Mouse (Mus musculus): Measurements from ENCODE around the gene Lhx2.

The Lhx2 gene

DNA sequence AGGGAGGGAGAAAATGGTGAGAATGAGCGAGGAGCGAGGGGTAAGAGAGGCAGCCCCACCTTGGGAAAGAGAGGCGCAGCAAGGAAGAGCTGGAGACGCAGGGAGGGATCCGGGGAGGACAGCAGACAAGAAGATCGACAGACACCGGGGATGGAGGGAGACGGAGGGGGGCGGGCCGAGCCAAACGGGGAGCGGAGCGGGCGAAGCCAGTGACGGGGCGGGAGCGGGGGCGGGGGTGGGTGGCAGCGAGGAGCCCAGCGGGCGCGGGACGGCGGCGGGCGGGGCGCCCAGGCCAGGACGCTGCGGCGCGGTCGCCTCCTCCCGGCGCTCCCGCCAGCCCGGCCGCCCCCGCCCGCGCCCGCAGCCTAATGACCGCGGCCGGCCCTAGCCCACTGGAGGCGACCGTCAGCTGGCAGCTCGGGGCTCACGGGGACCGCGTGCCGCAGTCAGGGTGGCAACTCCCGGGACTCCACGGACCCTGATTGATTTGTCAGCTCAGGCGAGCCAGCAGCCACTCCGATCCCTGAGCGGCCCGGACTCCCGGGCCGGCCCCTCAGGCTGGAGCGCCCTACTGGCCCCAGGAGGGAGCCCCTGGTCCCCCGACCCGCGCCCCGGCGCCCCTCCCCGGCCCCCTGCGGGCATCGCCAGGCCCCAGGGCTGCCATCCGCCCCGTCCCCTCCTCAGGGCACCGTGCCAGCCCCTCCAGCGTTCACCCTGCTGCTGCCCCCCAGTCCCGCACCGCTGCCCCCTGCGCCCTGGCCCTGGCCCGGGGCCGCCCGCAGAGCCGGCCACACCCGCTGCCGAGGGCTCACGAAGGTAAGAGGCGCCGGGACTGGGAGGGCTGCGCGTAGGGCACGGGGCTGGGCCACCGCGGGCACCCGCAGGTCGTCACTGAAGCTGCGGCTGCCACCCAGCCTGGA is at the start of gene Lhx2:
Gene Lhx2 (plus strand): TSS at position 292 of the 920 bp plus-strand sequence.
- DNase-seq (ENCODE audit: low read depth in 2 of 2, low spot score in 2 of 2), result no peak

DNA sequence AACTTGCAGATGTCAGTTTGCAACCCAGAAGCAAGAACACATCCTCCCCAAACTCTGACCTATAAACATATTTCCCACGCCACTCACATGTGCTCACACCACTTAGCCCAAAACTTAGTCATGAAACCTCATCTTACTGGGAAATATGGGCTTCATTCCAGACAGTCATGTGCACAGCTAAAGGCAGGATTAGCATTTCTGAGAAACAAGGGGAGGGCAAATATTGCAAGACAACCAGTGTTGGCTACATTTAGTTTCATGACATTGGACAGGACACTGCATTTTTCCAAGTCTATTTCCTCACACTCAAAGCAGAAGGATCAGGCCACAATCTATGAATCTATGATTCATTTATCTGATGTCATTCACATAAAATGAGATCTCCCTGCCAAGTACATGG is 47.6 kb upstream of the Lhx2 start:
- DNase-seq (ENCODE audit: low read depth in 2 of 2, low spot score in 2 of 2), result no peak

DNA sequence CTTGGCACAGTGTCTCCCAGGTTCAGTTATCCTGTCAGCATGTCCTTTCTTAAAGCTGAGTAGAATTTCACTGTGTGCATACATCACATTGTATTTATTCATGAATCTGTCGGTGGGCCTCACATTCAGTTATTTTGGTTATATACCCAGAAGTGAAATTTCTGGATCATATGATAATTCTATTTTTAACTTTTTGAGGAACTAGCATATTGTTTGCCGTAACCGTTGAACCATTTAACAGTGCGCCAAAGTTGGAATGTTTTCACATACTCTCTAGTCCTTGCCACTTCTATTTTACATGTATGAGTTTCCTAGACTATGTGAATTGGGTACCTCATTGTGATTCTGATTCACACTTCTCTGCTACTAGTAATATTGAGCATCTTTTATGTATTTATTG is 43.1 kb upstream of the Lhx2 start:
- DNase-seq (ENCODE audit: low read depth in 2 of 2, low spot score in 2 of 2), result no peak

DNA sequence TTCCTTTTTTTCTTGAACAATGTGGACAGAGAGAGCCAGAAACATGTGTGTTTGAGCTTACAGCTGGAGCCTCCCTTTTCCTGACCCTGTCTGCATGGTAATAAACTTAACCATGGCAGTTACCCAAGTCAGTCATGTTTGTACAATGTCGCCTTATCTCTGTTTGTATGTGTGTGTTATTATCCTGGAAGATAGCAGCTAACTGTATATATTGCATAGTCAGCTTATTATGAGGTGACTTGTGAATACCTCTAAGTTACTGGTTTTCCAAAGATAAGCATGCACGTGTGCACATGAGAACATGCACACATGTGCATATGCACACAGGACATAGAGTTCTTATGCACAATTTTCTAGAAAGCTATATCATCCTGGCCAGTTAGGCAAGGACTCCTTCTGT is 38.1 kb upstream of the Lhx2 start:
- no peak for DNase-seq (ENCODE audit: low read depth in 2 of 2, low spot score in 2 of 2)

DNA sequence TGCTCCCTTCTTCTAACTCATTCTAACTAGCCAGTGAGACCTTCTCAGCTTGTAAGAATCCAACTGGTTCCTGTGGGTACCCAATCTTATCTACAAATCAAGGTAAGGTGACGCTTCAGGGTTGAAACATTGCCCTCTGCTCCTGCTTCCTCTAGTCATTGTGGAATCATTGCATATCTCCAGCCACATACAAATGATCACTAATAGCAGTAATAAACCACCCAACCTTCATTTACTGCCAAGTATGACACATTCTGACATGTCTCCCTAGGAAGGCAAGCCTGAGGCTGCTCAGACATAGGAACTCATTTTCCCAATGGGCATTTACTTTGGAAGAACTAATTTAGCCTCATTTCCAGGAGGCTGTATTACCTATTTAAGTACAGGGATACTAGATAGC is 33.9 kb upstream of the Lhx2 start:
- no peak for DNase-seq (ENCODE audit: low read depth in 2 of 2, low spot score in 2 of 2)

DNA sequence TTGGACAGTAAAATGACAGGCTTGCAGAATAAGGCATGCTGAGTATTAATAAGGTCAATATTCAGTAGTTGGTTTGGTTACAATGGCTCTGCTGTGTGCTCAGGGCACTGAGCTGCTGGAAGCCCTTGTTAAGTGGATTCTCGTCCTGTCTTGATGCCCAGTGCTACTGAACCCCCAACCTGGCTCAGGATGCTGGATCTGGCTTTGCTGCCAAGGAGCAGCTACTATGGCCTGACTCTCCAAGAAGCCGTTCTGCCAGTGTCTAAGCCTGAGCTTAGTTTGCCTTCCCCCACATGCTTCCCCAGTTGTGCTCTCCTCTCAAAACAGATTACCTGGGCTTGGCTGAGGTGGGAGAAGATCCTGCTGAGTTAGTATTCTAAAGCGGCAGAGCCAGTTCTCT is 26.2 kb upstream of the Lhx2 start:
- no peak for DNase-seq (ENCODE audit: low read depth in 2 of 2, low spot score in 2 of 2)

DNA sequence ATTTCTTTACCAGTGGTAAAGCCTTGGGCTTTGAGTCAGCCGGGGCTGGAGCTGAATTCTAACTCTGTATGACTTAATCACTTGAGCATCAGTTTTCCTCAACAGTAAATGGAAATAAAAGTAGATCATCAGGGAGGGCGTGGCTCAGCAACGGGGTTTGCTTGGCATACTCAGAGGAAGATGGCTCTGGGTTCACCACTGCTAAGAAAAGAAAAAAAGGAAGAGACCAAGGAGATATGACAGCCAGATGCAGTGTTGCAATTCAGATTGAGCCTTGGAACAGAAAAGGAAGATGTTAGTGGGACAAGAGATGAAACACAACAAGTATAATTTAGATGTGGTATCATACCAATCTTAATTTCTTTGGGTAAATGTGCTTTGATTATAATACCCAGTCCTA is 25.7 kb upstream of the Lhx2 start:
- DNase-seq (ENCODE audit: low read depth in 2 of 2, low spot score in 2 of 2), result no peak

DNA sequence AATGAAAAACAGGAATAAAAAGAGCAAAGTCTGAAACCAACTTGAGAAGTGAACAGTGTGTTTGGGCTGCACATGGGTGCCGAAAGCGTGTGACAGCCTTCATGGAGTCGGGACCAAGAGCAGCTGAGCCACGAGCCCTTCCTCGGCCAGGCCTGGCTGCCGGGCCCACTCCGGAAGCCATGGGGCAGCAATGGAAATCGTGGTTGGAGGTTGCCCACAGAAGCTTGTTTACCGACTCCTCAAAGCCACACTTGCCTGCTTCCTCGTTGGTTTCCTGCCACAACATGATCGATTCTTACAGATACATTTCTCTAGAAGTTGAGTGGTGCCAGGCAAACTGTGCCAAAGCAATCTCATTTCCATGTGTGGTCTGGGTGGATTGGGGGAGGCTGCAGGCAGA is 20.0 kb upstream of the Lhx2 start:
- peak in 1 of 2 experiments; percentile 40 for DNase-seq (ENCODE audit: low read depth in 2 of 2, low spot score in 2 of 2)

DNA sequence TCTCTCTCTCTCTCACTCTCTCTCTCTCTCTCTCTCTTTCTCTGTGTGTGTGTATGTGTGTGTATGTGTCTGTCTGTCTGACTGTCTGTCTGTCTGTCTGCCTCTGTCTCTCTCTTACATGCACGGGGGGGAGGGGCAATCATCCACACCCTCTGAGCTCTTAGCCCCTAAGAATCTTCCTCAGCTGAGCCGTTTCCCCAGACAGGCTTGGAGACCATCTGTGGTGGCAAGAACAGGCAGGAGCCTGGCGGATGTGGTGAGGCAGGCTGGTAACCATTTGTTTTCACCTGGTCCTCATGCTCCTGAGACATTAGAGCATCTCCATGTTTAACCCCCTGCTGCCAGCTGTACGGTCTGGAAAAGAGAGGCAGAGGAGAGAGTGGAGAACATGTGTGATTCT is 18.2 kb upstream of the Lhx2 start:
- DNase-seq (ENCODE audit: low read depth in 2 of 2, low spot score in 2 of 2), result no peak

DNA sequence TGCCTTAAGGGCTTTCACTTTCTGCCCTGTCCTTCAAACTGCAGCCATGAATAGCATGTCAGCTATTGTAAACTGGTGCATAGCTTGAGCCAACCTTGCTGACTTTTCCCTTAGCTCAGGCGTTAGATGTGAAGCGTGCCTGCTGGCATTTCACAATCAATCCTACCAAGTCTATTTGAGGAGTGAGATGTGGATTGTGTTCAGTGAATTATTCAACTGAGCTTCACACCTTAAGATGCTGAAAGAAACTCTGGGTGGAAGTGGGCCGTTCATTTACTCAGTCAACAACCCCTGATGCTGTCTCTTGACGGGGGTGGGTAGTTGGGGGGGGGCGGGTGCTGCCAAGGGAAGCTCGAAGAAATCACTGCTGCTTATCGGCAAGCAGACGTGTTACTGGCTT is 15.7 kb upstream of the Lhx2 start:
- DNase-seq (ENCODE audit: low read depth in 2 of 2, low spot score in 2 of 2), result no peak

DNA sequence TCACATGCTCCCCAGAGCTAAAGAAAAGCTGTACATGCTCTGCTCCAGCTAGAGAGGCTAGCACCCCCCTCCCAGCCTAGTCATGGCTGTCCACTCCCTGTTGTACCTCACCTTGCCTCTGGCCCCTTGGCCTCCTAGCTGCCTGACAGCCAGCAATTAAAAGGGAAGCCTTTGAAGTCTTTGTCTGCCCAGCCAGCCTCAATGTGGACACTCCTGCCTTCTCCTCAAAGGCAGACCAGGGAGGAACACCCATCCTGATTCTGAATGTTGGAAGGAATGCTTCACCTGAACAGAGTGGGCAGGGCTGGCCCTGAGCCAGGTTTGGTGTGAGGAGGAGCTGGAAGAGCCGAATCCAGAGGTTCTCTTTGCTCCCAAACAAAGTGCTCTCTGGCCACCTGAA is 12.4 kb upstream of the Lhx2 start:
- DNase-seq (ENCODE audit: low read depth in 2 of 2, low spot score in 2 of 2), result no peak

DNA sequence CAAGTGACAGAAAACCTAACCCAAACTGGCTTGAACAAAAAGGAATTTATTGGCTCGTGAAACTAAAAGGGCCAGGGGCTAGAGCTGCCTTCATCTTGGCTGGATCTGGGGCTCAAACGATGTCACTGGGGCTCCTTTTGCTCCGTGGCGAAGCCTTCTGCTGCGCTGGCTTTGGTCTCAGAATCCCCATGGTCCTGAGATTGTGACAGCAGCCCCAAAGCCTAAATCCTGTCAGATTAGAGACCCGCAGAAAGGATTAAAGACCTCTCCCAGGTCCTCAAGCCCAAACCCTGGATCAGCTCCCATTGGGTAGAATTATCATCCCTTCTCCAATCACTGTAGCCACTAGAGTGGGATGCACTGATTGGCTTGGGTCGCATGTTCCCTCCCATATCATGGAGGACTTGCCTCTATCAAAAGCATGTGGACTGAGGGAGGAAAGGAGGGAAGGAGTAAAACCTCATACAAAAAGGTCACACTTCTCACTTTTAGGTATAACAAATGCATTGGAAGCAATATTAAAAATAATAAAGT is 5.4 kb upstream of the Lhx2 start:
- DNase-seq (ENCODE audit: low read depth in 2 of 2, low spot score in 2 of 2), result no peak

DNA sequence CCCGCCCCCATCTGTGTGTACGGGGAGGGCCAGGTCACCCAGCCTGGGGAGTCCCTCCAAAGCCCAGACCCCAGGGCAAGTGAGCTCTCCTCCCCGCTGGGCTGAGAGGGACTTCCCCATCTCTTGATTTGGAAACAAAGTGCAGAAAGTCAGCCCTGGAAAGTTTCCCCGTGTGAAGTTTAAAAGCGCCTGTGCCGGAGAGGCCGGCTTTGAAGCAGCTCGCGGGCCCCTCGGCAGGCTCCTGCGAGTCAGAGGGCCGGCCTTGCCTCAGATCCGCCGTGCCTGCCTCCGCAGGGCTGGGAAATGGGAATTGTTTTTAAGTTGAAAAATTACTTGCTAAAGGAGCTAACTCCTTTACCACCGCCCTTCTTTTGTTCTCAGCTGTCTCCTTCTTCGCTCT is 2.5 kb upstream of the Lhx2 start:
- no peak for DNase-seq (ENCODE audit: low read depth in 2 of 2, low spot score in 2 of 2)

DNA sequence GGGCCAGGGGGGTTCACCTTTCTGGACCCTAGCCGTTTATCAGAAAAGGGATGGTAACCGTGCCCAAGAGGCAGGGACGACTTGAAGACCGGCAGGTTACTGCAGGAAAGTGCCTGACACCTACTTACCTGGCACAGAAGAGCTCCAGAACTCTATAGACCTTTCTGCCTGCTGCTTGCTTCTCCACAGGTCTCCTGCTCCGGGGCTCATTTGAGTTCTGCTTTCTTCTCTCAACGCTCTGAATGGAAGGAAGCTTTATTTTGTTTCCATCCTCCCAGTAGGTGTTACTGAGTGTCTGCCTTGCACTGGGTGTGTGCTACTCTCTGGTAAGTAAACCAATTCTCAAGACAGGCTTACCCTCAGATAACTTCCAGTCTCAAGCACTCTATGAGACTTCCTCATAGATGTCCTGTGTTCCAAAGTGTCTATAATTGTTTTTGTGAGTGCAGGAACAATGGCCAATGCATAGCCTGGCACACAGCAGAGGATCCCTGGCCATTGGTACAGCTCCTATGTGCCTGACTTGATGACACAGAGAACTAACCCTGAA is 1.9 kb upstream of the Lhx2 start:
- no peak for DNase-seq (ENCODE audit: low read depth in 2 of 2, low spot score in 2 of 2)

DNA sequence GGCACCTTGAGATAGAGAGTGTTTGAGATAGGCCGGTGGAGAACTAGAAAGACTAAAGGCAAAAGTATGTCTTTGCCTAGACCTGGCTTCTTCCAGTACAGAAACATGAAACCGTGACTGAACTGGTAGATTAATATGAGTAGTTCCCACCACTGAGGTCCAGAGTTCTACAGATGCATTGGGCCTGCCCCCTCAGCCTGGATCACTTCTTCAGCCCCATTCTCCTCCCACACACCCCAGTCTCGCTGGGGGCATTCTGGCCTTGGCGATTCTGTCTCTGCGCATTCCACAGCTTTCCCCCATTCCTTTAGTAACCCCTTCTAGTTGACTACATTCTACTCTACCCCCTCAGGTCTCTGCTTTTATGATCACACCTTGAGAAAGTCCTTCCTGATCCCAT is 1.4 kb upstream of the Lhx2 start:
- no peak for DNase-seq (ENCODE audit: low read depth in 2 of 2, low spot score in 2 of 2)

DNA sequence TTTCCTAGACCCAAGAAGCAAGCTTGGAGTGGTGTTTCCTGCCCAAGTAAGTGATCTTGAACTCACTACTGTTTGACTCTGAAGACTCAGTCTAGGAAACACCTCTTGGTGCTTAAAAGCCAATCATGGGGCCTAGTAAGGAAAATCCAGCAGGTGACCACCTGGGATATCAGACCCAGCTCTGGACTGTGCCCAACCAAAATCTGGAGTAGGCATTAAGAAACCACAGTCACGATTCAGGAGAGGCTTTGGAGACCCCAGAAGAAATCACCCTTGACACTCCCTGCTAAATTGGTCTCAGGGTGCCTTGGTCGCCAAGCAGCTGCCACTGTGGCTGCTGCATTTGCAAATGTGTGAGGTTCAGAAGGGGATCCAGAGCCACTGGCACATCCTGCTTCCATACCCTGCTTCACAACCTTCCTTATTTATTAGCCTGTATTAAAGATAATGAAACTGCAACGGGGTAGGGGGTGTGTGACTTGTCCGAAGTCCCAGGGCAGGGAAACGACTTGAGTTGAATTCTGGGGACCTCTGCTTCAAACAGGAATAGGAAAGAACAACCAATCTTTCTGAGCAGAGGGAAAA is 641 bp upstream of the Lhx2 start:
- DNase-seq (ENCODE audit: low read depth in 2 of 2, low spot score in 2 of 2), result no peak

DNA sequence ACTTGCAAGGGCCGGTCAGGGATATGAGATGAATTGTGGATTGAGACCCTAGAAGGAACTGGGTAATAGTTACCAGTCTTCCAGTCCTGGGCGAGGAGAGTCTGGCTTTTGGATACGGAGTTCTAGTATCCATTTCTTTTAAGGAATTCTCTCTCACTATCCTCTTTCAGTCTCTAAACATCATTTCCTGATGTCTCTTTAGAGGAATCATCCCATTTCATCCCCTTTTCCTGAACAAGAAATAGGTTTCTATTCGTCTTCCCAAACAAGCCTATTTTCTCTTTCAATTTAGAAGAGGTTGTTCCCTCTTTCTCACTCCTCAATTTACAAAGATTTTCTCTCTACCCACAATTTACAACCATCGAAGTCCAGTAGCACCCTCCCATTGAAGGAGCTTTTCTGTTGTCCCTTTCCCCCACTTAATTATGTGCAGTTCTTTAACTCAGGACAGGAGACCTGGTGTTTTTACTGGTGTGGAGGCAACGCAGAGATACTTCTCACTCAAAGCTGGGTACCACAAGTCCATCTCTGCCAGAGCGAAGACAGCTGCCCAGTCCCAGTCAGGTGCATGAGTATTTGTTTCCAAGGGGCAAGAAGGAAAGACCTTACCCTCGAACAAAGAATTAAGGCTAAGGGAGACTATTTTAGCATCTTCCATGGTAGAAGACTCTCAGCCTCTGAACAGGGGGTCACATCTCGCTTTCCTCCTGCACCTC is 987 bp downstream of the Lhx2 start:
- no peak for DNase-seq (ENCODE audit: low read depth in 2 of 2, low spot score in 2 of 2)

DNA sequence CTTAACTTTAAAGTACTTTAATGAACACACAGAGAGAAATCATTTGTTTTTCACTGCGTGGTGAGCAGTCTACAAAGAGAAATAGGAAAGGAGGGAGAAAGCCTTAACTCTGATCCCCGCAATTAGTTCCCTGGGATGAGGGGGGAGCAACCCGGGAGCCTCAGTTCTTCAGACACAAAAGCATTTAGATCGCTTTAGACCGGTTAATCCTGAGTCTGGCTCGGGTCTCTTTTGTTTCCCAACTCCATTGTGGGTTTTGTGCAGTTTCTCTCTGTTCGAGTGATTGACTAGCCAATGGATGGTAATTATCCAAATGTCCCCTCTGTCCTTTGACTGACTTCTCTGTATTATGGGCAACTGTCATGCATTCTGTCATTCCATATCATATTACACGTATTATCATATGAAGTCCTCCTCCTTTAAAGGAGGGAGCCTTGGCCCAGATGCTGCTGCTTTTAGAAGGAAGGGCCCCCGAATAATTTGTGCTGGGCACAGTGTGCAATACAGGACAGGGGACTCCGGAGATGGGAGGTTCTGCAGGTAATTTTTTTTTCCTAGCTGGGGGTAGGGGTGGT is 1.6 kb downstream of the Lhx2 start:
- DNase-seq (ENCODE audit: low read depth in 2 of 2, low spot score in 2 of 2), result no peak

DNA sequence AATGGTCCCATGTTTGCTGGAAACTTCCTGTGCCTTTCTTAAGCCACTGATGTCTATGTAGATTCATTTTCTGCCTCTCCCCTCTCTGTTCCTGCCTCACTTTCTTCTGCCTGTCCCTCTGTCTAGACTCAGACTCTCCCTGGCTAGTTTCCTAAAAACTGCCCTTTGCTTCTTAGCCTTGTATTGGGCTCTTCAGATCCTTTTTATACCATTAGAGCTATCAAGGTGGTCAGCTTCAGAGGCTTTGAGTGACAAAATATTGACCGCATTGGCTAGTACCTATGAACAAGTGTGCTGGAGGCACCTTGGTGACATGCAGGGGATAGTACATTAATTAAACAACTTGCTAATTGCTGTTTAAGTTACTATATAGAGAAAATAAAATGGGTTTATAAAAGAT is 4.5 kb downstream of the Lhx2 start:
- DNase-seq (ENCODE audit: low read depth in 2 of 2, low spot score in 2 of 2), result no peak

DNA sequence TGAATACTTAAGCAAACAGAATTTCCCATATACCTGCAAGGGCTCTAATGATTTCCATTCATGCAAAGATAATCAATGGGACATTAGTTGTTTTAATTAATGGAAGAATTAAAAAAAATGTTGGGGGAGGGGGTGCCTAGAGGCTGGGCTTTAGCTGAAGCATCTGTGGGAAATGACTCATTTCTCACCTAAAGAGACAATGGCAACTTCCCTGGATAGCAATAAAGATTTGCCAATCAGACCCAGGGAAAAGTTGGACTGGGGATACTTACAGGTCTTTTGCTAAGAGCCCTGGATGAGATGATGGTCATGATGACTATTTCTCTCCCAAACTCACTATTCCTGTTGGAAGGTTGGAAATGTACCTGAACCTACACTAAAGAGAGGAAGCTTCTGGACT is 5.6 kb downstream of the Lhx2 start:
- DNase-seq (ENCODE audit: low read depth in 2 of 2, low spot score in 2 of 2), result no peak

DNA sequence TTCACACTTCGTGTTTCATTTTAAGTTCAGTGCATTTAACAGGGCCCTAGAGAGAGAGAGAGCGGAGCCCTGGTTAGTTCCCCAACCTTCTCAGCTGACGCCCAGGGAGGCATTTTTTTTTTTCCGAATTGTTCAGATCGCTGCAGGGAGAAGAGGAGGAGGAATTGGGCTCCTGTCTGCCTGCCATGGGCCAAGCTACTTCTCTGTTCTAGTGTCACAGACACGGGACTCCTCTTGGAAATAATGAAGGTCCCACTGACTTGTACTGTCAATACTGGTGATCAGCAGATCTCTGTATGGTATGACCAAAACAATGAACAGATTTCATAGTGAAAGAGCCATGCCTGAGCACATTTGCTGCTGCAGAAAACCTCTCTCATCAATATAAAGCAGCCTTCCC is 7.3 kb downstream of the Lhx2 start:
- no peak for DNase-seq (ENCODE audit: low read depth in 2 of 2, low spot score in 2 of 2)
